Mouse (Mus musculus) T-helper 1 cell (primary cell): ENCODE measurements around the gene Vmn2r115.
"Not testable (repeated sequence)": the region's sequence is repeated elsewhere in the genome, so short reads cannot be mapped to it uniquely, and the experiment has no call there.

Experiments
- in situ Hi-C: fragments of 300-600 bp; cut with MboI, MseI; formaldehyde crosslinking; loops from one replicate; pipeline ENCODE4 v1.15.1; 2025; ENCODE audit warnings: high pct_unique_total_duplicates

The Vmn2r115 gene

DNA sequence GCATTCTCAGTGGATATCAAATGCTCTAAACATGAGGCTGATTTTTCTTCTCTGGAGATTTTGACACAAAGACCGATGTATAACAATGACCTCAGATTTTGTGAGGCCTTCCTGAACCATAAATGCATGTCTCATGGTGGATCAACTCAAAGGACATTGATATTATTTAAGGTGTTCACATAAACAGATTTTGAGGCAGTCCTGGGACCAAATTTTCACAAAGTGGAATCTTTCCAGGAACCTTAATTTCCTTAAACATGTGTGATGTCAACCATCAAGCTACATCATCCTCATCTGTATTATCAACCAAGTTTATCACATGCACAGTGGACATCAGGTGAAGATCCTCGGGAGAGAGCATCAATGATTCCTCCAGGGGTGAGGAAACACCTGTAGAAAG lies at the start of gene Vmn2r115:
TSS of gene Vmn2r115 (plus strand) at position 301 of the 400 bp plus-strand sequence.
- in situ Hi-C loops = not testable (repeated sequence)

DNA sequence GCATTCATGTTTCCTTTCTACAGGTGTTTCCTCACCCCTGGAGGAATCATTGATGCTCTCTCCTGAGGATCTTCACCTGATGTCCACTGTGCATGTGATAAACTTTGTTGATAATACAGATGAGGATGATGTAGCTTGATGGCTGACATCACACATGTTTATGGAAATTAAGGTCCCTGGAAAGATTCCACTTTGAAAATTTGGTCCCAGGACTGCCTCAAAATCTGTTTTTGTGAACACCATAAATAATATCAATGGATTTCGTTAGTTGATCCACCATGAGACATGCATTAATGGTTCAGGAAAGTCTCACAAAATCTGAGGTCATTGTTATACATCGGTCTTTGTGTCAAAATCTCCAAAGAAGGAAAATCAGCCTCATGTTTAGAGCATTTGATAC lies 31.1 kb upstream of the Vmn2r115 start, which contains the start of gene Vmn2r114:
TSS of gene Vmn2r114 (minus strand) at position 101 of the 400 bp plus-strand sequence.
- in situ Hi-C loops = loop anchor here (5.0 kb wide), 1 partner anchor 165 kb away; the partner anchor contains the start of gene Vmn2r117

DNA sequence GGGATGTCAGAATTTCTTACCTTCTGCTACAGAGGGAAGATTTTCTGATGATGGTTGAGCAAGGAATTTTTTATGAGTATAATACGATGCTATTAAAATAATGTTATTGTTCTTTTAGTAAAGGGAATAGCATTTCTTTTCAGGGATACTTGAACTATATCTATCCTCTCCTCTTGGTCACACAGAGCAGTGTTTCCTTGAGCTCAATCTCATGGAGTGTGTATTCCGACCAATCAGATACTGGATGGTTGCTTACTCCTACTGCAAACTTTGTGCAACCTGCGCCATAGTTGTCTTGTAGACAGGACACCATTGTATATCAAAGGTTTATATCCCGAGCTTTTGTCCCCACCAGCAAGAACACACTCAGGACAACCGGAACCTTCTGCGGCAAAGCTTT lies 12.9 kb upstream of the Vmn2r115 start:
- in situ Hi-C loops = no loop called here

DNA sequence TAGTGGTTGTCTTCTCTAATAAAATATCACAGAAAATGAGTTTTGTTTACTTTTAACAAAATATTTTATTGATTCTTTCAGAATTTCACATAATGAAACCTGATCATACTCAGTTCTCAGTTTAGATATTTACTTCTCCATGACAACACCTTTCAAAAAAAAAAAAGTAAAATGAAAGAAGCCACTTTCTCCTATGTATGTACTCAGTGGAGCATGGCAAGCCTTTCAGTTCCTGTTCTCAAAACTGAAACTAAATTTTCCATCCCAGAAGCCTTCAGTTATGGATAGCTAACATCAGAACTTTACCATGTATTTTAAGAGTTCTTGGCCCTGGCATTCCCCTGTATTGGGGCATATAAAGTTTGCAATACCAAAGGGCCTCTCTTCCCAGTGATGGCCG lies 8.1 kb downstream of the Vmn2r115 start:
- in situ Hi-C loops = no loop called here

DNA sequence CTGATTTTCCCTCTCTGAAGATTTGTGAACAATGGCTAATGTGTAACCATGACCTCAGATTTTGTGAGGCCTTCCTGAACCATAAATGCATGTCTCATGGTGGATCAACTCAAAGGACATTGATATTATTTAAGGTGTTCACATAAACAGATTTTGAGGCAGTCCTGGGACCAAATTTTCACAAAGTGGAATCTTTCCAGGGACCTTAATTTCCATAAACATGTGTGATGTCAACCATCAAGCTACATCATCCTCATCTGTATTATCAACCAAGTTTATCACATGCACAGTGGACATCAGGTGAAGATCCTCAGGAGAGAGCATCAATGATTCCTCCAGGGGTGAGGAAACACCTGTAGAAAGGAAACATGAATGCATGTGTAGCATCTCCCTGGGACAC lies 40.8 kb downstream of the Vmn2r115 start, which contains the start of gene Vmn2r116:
TSS of gene Vmn2r116 (plus strand) at position 301 of the 400 bp plus-strand sequence.
- in situ Hi-C loops = not testable (repeated sequence)
